ENCODE assay signal across 18 mouse cellular contexts in genomic region chr9:8100962-8101361, GRCm38 (mm10). TPM values are rescaled to one million over a fixed set of nuclear protein-coding genes. Genes with fewer than 3 reads are reported as not detected.
"Had no signal": no experiment of that assay in that cellular context is flagged by ENCODE, and none has a peak within 500 bp of the region (broad histone marks: within the 10 kb centered on the region; RNA-seq: fewer than 3 reads in every experiment).

No protein-coding gene starts in this region.

- H3K9me3 ChIP-seq: midbrain, embryonic 12.5 days; neural tube, embryonic 13.5 days; neural tube, embryonic 15.5 days; stomach, embryonic 15.5 days had no signal

- H3K4me2 ChIP-seq: lung, embryonic 14.5 days; midbrain, embryonic 12.5 days; neural tube, embryonic 13.5 days; neural tube, embryonic 15.5 days; stomach, embryonic 15.5 days had no signal

- H3K27ac ChIP-seq: midbrain, embryonic 12.5 days; neural tube, embryonic 13.5 days; neural tube, embryonic 15.5 days; stomach, embryonic 15.5 days; stomach, postnatal 0 days had no signal

- ATAC-seq: midbrain, embryonic 16.5 days had no signal

- H3K36me3 ChIP-seq: midbrain, embryonic 12.5 days; stomach, embryonic 15.5 days had no signal

- H3K4me1 ChIP-seq: midbrain, embryonic 12.5 days; neural tube, embryonic 13.5 days; neural tube, embryonic 15.5 days; stomach, embryonic 15.5 days had no signal

- H3K9ac ChIP-seq: lung, embryonic 14.5 days; midbrain, embryonic 12.5 days; neural tube, embryonic 13.5 days; neural tube, embryonic 15.5 days; stomach, embryonic 15.5 days had no signal

- H3K27me3 ChIP-seq: midbrain, embryonic 12.5 days; neural tube, embryonic 13.5 days; neural tube, embryonic 15.5 days; stomach, embryonic 15.5 days had no signal

- H3K4me3 ChIP-seq: midbrain, embryonic 12.5 days; myocyte; neural tube, embryonic 13.5 days; neural tube, embryonic 15.5 days; stomach, embryonic 15.5 days had no signal

- DNase-seq: lung, adult 18-20 months; lung, postnatal 10 days; lung, postnatal 4 days; midbrain, embryonic 14.5 days; retina, postnatal 1 day; right cerebral cortex, adult 18-20 months; thymus, adult 2 months; thymus, postnatal 25 days; thymus, postnatal 4 days had no signal

RNA-seq across cellular contexts. Expression of gene Cep126, which starts 33.1 kb away (rescaled TPM):
- total RNA-seq: megakaryocyte, adult 5-6 weeks had no signal

RNA-seq across cellular contexts. Expression of gene Cfap300, which starts 58.3 kb away (rescaled TPM):
- total RNA-seq: megakaryocyte, adult 5-6 weeks had no signal
